Mouse (Mus musculus) brain, adult 2 months (tissue): ENCODE results near the gene Slc7a11.

Experiments
- DNase-seq: peaks from one replicate; pipeline ENCODE4 v3.0.0; 2011; ENCODE audit warnings: low read depth, low spot score

Gene Slc7a11

DNA sequence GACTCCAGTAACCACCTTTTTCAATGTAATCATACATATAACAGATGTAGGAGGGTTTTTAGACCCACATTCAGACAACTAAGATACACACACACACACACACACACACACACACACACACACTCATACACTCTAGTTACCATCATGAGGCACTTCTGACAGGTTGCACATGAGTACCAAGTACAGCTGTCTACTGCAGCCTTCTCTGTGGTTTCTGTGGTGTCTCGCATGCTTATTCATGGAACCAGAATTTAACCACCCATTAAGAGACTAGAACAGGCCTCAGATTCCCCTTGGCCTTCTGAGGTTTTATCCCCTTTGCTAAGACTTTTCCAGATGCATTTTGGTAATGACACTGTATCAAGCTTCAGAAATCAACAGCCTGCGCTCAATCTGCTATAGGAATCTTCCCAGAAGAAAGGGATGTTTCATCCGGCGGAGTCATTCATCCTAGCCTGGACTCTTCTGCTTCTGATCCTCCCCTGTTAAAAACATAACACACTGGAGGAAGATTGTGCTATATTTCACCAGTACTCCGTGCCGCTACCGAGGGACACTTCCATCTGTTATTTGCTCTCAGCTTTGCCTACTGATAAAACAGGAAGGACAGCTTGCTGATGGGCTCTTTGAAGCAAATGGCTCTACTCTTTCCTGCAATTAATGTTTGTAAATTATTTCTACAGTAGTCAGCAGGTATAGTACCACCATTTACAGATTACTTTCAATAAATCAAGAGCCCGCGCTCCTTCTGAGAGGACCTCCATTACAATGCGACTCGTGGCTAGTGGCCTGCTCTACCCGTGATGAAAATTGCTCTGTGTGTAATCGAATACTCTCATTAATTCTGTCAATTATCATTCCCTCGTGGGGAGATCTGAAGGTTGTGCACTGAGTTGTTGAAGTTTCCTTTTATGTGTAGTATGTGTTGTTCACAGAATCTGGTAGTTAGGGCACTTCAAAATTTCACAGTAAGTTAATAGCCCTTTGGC, 135.8 kb downstream of the Slc7a11 start:
- DNase-seq, result peak; percentile 28

DNA sequence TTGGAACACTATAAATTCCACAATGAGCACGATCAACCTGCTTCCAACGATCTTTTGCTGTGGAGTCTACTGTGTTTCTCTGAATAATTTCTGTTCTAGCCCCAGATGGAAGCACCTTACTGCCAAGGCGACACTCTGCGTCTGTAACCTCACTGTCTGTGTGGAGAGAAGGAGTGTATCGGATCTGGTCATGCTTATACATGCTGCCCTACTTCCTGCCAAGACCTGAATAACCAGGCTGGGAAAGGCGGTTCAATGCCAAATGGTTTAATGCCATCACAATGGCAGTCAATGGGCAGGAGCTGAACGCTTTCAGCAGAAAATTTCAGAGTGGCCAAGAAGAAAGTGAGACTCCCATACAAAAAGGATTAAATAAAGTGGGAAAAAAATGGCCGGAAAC, 137.1 kb downstream of the Slc7a11 start:
- DNase-seq, result no peak

DNA sequence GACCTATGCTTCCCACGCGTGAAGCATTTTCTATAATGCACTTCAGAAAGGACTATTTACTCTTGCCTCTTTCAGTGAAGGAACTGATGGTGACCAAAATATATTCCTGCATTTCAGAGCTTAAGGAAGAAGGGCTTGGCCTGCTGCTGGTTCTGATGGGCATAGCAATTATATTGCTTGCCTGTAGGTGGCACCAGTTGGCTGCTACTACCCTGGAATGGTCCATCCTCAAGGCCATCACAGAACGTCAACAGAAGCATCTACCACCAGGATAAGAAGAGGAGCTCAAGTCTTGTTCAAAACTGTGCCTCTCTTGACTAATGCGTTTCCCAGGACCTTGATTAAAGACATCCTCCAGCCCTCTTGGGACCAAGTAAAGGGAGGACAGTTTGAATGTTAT, 139.3 kb downstream of the Slc7a11 start:
- peak; percentile 66 for DNase-seq

DNA sequence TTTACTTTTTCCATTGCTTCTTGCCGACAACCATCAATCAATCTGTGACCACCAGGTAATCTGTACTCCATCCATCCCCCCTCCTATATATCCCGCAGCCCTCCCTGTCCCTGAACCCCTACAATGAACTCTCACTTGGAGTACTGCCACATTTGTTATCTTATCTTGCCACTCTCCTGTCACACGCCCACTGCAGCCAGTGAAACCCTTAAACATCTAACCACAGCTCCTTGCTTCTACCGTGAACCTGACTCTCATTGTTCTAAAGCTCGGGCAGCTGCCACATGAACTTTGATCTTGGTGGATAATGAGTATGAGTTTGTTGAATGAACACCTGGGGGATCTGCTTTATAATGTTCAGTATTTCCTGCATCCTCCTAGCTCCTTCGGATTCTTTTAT, 140.8 kb downstream of the Slc7a11 start:
- DNase-seq, result no peak

DNA sequence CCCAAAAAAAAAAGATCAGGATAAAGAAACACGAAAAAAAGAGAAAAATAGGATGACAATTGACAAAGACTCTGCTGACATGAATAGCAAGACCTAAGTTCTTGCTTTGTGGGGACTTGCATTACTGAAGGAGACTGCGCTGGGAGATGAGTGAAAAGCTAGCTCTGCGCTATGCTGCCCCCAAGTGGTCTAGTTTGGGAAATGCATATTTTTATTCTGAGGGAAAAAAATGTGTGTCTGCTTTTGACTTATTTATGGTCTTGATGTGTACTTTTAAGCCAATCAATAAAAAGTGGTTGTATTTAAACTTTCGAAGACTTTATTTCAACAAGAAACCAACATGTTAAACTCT, 142.5 kb downstream of the Slc7a11 start:
- DNase-seq, result peak; percentile 74

DNA sequence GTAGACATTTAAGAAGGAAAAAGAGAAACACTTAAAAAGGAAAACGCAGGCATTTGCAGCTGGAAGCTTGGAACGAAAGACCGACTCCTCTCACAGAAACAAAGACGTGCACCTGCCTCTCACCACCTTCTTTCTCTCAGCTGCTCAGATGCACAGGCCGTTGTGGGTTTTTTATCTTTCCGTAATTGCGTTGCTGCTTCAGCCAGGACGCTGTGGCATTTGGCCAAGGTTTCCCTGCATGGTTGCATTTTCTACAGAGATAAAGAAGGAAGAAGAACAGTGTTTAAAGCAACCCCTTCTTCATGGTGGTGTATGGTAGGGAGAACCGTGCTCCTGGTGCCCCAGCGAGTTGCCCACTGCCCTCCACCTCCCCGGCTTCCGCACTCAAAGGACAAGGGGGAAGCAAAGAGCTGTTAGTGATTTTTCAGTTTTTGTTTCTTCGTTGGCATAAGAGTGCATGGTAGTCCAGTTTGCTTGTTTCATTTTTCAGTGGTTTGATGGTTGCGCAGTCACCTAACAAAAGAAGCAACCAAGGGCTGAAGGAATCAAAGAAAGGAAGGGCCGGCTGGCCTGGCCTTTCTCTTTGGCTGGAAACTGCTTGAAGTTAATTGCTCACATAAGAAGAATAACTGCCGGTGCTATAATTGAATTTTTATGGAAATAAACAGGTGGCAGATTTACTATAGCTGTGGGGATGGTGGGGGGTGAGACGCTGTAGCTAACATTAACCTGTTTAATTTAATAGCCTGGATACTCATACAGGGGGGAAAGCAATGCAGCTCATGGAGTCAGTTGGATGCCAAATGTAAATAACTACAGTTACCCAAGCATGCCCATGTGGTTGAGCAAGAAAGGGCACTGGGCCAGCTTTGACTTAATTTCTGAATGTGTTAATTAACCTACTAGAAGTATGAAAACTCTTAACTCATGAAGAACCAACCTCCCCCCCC, 143.1 kb downstream of the Slc7a11 start:
- DNase-seq, result no peak

DNA sequence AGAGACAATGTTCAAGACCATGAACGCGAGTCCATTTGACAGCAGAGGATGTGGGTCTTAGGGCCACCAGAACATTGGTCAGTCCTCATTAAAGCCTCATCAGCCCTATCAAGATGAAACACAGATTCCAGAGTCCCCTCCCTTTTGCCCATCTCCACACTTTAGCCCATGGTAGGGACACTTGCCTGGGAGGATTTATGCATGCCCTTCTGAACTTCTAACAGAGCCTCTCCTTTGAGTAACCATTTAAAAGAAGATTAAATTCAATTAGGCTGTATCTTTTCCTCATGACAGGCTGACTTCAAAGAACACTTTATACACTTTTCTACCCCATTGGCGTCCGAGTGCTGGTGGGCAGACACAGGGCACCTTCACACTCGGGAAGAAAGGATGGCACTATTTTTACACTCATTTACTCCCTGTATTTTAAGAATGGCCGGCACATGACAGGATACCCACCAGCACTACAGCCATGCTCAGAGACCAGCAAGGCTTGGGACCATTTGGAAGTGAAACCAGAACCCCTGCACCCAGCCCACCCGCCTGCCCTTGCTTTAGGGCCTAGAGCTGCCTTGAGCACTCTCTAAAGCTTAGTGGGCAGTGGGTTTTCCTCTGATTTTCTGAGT, 144.9 kb downstream of the Slc7a11 start:
- DNase-seq, result no peak

DNA sequence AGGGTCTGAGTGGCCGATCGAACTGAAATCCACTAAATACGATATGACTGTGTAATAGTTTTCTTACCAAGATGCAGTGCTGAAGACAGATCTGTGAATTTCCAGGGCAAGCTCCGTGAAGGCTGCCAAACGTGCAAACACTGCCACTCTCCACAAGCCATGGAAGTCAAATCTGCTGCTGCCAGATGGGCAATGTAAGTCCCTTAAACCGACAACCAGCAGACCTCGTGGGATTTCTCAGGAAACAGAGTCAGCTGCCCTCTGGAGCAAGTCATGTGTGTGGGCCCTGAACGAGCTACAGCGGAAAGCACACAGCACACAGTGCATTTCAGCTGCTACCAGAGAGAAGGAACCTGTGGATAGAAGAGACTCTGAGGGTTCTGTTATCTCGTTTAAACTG, 146.5 kb downstream of the Slc7a11 start:
- DNase-seq, result no peak

DNA sequence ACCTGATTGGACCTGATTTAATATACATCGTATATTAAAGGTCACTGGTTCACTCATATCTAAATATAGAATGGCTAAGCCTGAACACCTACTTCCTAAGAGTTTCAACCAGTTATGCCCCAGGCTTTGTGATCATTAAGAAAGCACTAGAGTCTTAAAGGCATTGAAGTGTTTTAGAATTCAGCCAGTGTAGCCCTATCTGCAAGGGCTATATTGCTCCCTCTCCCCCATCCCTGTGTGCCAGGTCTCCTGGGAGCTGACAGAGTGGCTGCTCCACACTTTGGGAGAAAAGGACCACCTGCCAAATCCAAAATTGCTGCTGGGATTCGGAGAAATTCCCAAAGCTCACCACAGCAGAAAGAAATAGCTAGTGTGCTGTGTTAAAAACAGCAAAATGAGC, 168.4 kb downstream of the Slc7a11 start:
- no peak for DNase-seq

DNA sequence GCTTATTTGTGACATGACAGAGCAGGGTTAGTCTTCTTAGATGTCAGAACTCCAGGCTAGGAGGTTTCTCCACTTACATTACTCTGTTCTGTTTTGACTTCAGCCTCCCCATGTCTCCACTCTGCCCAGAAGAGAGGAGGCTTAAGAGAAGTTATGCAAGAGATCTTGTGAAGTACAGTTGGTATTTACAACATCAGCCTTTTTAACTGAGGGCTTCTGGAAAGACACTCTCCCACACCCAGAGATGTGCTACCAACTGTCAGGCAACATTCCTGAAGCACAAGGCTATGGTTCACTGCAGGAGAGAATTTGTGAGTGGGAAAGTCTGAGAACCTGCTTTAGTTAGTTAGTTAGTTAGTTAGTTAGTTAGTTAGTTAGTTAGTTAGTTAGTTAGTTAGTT, 171.2 kb downstream of the Slc7a11 start:
- peak; percentile 41 for DNase-seq

DNA sequence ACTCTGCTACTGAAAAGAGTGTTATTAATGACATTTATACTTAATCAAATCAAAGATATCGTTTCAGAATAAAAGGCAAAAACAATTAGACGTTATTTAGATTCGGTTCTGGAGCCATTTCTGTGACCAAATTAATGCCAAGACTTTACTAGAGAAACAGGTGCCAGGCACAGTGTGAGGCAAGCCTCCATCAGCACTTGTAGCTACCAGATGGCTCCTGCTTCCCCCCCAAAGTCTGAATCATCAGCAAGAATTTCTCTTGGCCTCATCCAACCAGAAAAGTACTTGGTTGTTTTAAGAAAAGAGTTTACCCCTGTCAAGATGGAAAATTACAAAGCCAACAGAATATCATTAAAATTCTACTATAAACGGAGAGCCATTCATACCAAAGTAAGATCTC, 173.7 kb downstream of the Slc7a11 start:
- peak; percentile 82 for DNase-seq

DNA sequence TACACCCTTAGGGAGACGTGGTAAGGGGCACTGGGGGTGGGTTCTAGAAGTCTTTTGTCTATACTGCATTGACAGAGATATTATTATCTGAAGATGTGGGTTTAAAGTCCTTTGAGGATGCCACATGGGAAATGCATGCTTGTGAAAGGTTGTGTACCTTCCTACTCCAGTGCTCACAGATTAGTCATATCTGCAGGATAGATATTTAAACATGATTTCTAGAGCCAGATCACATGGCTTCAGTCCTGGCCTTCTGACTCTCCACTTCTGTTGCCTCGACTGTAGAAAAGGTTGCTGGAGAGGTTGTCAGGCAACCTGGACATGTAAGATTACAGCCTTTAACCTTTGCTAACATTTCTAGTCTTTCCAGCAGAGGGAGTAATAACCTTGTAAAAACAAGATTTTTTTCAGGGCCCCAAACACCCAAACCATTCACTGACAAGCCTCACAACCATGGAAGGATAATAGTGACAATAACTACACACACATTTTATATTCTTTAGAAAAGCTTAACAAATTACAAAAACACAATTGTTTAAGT, 180.8 kb downstream of the Slc7a11 start:
- no peak for DNase-seq

DNA sequence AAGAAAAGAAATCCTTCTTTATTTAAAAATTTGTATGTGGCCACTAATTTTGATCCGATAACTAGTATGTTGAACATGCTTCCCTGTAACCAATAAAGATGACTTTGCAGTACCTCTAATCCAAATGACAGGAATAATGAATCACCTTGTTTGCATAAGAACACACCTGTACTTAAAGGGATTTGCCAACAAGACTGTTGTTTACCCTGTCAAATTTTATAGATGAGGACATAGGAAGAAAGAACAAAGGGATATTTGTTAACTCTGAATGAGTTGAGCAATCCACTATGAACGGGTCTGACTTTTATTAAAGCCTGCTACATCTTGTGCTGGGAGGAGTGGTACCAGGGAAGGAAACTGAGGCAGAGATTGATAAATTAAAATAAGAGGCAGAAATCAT, 181.3 kb downstream of the Slc7a11 start:
- DNase-seq, result no peak

DNA sequence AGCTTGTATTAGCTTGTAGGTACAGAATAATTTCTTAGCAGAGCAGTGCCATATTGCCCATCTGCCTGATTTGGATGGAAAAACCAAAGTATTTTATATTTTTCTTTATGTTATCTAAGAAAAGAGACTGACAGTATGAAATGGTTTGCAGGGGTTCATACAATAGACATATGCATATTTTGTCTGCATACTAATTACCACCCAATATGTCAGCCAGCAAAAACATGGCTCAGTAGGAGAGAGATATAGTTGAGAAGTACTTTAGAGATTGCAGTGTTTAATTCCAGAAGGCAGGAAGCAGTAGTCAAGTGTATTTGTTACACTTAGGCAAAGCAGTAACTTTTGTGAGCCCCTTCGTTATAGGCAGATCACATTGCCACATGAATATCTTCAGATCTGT, 182.7 kb downstream of the Slc7a11 start:
- DNase-seq, result no peak

DNA sequence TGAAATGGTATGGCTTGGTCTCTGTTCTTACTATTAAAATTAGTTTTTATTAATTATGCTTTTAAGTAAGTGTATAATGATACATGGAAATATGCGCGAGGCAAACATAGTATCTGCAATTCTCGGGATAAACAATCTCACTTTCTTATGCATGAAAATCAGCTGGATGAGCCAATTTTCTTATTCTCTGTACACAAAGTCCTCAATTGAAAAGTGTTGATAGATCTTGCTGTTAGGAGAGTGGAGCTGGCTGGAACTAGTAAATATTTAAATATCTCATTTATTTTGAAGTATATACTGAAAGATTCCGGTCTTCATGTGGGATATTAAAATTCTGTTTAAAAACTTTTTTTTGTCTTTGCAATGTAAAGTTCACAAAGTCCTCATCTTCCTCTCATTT, 184.6 kb downstream of the Slc7a11 start:
- DNase-seq, result no peak

DNA sequence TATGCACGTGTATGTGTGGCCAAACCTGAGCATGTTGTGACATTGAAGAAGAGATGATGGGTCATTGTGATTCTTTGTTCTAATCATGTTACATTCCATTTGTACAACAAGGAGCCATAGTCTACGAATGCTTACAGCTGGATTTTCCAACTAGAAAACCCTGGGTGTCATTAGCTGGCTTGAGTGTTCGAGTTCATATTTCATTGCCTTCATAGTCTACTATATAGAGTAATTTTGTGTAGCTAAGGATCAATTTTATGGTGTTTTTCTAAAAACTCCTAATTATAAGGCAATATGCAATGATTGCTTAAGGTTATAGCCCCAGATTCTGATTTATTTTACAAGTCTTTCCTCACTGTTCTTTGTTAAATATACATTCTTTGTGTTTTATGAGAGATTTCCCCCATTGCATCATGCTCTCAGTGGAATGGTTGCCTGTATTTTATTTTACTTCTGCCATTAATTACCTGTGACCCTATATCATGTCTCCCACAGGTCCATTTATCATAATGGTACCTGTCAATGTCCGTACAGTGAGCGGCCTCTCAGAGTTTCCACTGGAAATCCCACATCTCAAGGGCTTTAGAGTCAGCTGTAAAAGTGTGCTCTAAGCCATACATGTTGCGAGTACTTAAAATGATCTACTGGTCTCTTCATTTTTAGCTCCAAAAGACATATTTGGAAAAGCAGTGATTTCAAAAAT, 193.7 kb downstream of the Slc7a11 start:
- DNase-seq, result no peak

DNA sequence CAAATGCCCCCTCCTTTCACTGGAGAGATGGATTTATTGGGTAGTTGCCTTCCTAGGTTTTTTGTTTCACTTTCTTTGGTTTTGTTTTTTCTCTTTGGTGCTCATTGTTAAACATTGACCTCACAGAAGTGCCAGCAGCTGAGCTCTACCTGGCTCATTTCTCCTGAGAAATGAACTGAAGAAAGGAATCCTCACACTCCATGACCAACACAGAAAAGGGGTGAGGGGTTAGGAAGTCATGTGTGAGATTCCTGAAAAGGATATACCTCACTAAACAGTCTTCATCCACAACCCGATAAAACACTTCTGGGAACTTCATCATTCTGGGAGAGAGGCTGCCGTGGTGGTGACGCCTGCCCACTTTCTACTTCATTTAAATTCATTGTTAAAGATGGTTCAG, 207.4 kb downstream of the Slc7a11 start:
- DNase-seq, result no peak

DNA sequence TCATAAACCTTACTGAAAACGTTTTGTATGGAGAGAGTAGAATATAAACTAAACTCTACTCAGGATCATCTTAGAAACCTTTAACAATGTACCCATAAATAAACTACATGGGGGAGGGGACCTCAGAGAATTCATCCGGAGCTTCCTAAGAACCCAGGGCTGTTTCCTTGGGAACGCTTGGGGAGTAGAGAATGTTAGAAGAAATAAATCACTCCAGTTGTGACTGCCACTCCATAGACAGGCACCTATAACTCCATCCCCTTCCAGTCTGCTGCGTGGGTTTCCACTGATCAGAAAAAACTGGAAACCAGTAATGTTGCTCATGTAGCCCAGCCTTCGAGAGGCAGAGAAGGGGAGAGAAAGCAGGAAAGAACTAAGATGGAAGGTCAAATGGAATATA, 210.3 kb downstream of the Slc7a11 start:
- peak; percentile 6 for DNase-seq

DNA sequence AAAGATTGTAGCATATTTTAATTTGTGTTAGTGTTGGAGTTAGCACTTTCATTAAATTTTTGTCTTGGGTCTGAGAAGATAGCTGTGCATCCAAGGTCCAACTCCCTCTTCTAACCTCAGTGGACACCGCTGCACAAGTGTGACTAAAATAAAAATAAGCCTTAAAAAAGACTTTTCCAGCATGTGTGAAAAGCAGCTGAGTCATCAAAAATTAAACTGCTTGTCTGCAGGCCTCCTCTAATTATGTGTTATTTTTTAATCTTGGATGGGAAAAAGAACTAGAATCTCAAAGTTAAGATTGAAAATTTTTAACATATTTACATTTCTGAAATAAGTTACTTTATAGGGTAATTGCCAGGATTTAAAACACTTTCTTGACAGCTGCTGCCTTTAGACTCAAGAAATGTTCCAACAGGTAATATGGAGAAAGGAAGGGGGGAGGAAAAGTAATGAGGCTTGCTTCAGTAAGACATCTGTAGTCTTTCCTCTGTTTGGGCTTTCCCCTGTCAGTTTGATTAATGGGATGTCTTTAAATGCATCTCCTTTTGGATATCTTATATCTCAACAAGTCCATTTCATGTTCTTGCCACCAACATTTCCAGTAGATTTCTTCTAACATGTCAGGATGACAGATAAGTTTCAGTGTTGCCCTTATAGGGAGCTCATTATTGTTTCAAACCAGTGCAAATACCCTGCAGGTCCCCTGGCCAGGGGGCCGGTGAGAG, 218.9 kb downstream of the Slc7a11 start:
- no peak for DNase-seq

DNA sequence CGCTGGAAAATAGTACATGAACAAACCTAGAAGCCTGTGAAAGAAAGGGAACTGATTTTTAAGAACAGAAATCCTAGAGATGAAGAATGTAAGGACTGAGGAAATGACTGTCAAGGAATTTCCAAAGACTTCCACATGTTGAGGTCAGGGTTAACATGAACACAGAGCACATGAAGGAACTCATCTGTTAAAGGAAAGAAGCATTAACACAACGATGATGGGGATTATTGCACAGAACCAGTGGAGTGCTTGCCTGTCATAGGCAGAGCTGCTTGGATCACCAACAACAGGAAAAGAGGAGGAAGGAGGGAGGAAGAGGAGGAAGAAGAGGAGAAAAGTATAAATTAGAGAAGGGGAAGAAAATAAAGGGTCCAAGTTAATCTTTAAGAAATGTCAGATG, 223.0 kb downstream of the Slc7a11 start:
- no peak for DNase-seq
